Mouse (Mus musculus): ENCODE measurements around the gene Bckdk.
"Not testable (repeated sequence)": the region's sequence is repeated elsewhere in the genome, so short reads cannot be mapped to it uniquely, and the experiment has no call there.

The Bckdk gene

DNA sequence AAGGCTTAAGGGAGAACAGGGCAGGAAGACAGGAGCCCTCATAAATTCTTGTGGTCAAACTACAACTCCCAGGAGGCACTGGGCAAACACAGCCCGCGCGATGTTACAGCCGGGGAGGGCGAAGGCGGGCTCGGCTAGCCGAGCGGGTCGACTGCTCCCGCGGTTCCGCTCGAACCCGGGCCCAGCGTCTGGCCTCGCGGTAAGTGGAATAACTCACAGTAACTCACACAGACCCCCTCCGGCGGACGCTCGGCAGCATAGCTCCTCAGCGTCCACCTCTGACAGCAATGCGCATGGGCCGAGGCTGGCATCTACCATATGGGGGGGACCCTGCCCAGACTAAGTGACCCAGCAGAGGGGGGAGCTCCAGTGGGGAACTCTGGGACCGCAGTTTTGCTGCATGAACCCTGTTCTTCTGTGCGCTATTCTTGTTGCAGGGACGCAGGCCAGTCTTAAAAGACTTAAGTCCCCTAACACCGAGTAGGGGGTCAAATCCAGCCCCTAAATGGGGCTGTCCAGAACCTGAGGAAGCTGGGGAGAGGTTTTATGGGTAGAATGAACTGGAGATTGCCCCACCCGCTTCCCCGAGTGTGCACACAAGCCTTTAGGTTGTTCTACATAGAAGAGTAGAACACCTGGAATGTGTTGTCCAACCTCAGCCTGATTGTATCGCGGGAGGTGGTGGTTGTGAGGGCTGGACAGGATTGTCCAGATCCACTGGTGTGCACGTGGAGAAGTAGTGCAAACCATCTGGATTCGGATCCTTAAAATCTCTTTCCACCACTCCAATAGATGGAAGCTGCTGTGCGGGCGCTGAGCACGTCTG lies at the start of gene Bckdk:
Bckdk (plus strand) TSS at position 112 of the 826 bp plus-strand sequence.
- peak; percentile 86 to 88 for DNase-seq

DNA sequence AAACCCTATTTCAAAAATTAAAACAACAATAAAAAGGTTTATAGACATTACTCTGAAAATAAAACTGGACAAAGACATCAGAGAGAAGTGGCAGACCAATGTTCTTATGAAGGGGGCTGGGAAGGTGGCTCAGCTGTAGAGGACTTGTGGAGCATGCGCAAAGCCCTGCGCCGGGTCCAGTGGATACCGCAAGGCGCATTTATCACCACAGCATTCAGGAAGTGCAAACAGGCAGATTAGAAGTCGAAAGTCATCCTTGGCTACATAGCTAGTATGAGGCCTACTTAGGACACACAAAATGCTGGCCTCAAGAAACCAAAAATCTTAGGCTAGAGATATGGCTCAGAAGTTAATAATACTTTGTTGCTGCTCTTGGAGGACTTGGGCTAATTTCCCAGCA lies 45.6 kb upstream of the Bckdk start:
- no peak for DNase-seq

DNA sequence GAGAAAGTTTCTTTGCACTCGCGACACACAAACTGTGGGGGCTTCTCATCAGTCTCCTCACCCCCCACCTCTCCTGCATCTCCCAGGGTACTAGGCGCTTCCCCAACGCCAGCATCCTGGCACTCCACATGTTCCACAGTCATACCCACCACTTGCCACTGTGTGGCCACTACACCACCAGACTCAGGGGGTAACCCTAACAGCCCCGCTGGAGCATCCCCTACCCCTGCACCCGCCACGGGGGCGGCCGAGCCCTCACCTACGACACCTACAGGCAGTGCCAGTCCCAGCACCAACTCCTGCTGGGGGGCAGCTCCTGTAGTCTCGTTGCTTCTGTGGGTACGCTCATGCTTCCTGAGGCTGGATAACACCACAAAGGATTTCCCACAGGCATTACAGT lies 37.4 kb upstream of the Bckdk start:
- DNase-seq, result no peak

DNA sequence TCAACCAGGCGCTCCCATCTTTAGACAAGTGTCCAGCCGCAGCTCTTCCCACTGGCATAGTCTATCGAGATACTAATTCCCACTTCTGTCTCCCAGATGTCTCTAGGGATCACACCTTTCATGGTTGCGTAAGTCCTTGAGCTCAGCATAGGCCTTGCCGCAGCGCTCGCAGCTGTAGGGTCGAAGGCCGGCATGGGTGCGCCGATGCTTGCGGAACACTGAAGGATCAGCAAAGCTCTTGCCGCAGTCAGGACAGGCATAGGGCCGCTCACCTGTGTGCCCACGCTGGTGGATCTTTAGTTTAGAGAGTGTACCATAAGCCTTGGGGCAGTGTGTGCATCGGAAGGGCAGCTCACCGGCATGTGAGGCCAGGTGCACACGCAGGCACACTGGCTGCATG lies 36.2 kb upstream of the Bckdk start:
- no peak for DNase-seq

DNA sequence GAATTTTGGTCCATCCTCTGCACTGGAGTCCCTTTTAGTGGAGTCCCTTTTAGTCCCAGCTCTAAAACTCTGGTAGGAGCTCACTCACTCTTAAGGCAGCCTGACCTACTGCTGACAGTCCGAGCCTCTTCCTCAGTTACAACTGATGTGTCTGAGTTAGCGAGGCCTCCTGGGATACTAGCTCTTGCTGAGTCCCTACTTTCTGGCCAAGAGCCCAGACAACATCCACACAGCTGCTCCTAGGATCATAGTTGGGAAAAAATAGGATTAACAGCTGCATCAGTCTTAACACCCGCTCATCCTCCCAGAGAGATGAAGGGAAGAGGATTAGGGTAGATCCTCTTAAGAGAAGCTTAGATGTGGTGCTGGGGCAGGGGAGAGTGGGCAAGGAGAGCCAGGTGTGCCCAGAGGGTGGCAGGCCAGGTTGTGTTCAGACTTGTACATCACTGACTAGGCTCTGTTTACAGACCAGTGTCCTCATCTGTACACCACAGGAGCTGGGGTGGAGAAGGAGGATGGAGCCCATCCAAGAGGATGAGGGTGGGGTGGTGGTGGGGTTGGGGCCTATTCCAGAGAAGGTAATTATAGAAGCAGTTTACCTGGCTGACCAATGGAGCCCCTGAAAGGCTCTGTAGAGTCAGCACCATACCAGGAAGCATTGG lies 34.6 kb upstream of the Bckdk start:
- DNase-seq, result no peak

DNA sequence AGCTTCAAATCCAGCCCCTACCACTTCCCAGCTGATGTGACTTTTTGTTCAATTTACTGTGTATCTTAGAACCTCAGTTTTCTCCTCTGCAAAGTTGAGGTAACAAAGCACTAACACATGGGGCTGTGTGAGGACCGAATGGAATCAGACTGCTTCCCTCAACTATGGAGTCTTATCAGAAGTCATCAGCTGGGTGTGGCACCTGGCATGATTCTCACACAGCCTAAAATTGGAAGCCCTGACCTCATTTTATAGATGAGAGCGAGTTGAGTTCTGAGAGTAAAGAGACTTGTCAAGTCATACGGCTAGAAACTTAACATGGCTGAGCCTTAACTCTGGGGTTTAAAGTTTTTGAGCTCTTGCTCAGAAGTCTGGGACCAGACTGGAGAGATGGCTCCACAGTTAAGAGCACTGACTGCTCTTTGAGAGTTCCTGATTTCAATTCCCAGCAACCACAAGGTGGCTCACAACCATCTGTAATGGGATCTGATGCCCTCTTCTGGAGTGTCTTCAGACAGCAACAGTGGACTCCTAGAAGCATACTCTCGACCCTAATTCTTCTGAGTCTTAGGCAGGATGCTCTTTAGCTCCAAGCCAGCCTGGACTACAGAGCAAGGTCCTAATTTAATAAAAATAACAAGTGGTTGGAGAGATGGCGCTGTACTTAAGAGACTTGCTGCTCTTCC lies 33.6 kb upstream of the Bckdk start:
- no peak for DNase-seq

DNA sequence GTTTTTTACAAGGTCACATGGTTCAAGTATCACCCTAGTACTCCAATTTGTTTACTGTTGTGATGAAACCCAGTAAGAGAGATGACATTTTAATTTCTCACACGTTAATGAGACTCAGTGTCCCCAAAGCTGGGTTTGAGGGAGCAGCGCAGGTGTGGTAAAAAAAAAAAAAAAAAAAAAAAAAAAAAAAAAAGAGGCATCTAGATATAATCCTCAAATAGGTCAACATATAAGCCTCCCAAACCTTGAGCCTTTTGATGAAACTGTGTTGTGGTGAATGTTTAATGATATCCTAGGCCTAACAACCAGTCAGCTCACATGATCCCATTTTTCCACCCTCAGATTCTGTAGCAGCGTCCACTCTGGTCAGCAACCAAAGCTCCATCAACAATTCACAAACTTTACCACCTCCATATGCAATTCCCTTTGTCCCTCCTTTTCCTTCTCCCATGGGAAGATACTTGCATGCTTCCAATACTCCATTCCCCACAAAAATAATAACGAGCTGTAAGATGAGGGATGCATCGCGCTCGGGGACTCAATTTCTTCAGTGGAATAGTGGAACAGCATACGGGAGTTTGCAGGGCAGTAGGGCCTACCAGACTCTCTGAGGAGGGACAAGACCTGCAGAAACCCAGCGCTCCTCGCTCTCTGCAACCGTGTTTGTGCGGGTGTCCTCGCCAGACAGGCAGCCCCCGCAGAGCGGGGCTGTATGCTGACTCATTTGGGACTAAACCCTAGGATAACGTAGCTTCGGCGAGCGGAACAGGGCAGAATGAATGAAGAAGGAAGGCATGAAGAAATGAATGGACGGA lies 28.9 kb upstream of the Bckdk start:
- no peak for DNase-seq

DNA sequence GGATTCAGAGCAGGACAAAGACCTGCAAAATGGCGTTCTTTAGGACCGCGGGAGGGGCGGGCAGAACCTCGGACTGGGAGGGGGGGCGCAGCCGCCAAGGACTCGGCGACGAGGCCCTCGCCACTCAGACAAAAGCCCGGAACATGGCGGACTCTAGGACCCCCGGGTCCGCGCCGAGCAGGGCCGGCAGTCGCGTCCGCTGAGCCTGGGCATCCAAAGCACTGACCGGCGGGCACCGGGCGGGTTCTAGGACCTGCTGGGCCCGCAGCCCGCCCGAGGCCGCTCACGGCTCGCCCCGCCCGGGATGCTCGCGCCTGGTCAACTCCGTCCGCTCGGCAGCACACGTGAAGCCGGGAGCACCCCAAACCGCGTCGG lies 28.3 kb upstream of the Bckdk start:
- peak; percentile 97 to 99 for DNase-seq

DNA sequence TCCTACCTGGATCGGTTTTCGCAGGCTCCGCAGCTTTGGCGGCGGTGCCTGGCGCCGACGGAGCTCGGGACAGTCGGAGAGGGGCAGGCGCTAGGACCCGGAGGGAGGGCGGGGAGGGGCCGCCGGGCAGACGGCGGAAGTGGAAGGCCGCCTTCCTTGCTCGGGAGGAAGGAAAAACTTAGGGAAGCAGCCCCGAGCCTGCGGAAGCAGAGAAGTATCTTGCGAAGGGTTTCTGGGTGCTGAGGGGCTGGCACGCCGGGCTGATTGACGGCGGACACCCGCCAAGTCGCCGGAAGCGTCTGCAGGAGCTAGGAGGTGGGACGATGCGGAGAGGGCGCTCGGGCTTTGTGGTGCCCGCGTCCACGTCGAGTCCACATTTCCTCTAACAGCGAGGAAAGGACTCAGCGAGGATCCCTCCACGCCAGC lies 27.8 kb upstream of the Bckdk start, which contains the start of gene Zfp646:
Zfp646 (plus strand) TSS at position 181 of the 426 bp plus-strand sequence.
- peak; percentile 88 to 89 for DNase-seq

DNA sequence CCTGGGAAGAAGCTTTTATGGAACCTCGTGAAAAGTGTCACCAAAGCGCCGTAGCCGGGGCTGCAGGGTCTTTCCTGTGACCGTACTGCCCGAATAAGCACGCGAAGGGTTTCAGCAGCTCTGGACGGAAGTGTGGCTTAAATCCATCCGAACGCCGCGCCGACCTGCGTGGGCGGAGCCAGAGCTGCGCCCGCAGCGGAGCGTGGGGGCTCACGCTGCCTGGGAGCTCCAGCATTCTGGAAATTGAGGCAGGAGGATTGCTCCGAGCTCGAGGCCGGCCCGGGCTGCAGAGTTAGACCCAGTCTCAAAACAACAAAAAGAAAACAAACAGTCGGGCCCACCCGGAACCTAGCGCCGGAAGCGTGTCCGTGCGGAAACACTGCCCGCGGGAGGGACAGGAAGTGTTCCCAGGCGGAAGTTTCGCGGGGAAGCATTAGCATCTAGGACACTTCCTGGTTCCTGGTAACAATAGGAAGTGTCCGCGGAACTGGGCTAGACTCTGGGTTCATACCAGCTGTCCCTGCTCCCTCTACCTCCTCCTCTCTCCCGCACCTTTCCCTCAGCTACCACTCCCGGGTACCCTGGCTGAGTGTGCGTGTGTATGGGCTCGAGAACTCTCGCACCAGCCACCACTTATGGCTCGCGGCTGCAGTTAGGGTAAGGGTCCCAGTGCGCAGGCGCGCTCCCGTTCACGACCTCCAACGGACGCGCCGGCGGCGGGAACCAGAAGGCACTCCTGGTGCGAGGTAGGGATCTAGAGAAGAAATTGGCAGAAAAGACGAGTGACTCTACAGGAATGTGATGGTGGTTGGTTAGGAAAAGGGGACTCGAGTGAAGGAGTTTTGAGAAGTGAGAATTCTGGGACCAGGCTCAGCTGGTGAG lies 27.2 kb upstream of the Bckdk start, which contains the start of gene Zfp668:
Zfp668 (minus strand) TSS at position 362 of the 882 bp plus-strand sequence.
- peak; percentile 94 to 95 for DNase-seq

DNA sequence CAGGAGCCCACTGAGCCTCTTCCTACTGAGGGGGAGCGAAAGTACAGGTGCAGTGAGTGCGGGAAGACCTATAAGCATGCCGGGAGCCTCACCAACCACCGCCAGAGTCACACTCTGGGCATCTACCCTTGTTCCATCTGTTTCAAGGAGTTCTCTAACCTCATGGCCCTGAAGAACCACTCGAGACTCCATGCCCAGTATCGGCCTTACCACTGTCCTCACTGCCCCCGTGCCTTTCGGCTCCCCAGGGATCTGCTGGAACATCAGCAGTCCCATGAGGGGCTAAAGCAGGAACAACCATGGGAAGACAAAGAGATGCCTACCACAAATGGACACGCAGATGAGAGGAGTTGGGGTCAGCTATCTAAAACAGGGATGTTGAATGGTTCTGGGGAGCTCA lies 24.6 kb upstream of the Bckdk start:
- no peak for DNase-seq

DNA sequence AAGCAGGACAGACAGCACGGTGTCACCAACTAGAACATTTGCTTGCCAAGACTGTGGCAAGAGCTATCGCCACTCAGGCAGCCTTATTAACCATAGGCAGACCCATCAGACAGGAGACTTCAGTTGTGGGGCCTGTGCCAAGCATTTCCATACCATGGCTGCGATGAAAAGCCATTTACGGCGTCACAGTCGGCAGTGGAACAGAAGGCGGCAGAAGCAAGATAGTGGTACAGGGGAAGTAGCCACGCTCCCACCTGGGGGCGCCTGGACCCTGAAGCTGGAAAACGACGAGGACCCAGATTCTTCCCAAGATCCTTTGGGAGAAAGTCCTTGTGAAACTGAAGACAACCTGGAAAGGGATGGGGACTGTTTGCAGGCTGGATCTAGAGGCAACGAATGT lies 23.5 kb upstream of the Bckdk start:
- no peak for DNase-seq

DNA sequence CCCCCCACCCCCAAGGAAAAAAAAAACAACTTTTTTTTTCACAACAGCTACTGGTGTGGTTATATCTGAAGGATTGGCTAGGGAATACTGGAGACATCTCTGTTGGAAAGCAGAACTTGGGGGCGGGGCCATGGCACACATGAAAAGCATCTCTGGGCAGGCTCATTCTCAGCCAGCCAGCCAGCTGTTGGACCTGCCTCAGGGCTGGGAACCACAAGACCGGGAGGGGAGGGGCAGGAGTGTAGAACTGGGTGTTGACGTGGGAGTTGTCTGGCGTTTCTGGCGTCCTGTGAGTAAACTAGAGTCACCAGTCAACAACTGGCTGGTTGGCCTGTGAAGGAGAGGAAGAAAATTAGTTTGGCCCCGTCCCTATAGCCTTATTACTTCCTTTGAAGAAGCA lies 17.9 kb upstream of the Bckdk start:
- peak; percentile 33 to 40 for DNase-seq

DNA sequence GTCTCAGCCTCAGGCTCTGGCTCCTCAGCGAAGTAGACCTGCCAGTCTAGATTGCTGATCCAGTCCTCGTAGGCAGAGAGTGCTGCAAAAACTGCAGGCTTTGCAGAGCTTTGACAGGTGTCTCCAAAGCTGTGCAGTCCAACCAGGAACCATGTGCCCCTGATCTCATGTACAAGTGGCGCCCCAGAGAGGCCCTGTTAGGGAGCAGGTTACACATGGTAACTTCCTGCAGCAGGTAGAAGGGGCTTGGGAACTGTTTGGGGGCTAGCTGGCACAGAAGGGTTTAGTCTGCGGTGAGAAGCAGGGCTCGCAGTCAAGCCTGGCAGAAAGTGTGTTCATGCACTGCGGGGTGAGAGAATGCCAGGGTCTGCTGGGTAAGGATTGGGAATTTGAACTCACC lies 17.3 kb upstream of the Bckdk start:
- no peak for DNase-seq

DNA sequence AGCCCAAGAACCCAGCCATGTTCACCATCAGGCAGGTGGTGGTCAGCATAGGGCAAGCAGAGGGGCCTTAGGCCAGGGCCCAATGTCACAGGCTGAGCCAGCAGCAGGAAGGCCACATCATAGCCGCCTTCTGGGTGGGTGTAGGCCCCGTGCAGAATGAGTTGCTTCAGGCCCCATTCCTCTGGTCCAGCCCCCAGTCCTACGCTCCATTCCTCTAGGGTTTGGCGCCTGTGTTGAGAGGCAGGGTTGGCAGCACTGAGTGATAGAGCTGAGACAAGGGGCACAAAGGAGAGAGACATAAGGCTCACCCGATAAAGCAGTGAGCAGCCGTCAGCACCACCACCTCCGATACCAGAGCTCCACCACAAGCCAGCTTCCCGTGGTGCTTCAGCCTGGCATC lies 16.7 kb upstream of the Bckdk start:
- DNase-seq, result no peak

DNA sequence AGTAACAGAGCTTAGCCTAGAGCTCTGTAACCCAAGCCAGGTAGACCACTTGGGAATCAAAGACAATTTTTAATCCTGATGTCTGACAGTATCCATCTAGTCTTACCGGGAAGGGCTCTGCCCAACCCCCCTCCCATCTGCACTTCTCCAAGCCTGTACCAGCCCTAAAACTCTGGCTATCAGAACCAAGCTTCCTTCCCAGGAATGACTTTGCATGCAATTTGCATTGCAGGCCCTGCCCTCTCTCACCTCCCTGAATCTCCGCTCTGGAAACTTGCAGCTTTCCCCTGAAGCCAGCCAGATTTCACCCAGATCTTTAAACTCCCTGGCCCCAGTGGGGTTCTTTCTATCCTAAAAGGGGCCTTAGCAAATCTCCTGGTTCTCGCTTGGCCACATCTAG lies 16.1 kb upstream of the Bckdk start:
- DNase-seq, result no peak

DNA sequence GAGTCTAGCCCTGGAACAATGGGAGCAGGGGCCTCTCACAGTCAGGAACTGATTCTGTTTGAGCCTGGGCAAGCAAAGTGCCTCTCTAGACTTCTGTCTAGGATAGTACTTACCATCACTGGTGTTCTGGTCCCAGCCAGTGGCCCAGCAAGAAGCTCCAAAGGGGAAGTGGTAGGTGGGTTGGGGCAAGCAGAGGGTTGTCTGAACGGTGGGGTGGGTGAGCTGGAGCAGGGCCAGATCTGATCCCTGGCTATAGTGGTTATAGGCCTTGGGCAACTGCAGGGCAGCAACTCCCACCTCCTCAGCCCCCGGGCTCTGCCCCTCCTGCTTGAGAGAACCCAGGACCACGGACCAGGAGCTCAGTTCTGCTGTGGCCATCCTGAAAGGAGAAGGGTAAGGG lies 15.1 kb upstream of the Bckdk start:
- DNase-seq, result no peak

DNA sequence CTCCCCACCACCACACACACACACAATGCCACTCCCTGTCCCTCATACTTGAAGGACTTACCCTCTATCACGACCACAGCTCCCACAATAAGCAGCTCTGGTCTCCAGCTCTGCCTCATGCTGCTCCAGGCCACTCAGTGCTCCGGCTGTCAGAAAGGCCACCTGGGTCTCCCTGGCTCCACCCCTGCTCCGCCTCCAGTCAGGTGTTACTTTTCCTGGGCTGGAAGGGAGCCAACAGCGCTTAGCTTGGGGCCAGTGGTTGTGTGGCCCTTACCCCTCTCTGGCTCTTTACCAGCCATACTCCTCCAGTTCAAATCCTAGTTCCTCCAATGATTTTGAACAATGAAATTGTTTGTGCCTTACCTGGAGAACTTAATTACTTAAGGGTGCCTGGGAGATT lies 13.1 kb upstream of the Bckdk start, which contains the start of gene Prss53:
Prss53 (minus strand) TSS at position 173 of the 400 bp plus-strand sequence.
- no peak for DNase-seq

DNA sequence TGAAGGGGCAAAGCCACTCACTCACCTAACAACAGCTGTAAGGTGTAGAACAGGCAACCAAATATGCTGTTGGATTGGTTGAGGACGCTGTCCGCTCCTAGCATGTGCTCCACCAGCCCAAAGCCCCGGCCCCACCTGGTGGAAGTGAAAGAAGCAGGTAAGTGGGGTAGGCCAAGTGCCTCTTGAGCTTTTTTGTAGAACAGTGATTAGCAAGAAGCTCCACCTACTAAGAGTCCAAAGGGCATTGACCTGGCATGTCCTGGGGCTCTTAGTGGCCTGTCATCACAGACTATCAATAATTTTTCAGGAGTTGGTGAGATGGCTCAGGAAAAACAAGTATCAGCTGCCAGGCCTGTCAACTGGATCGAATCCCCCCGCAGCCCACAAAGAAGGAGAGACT lies 9.4 kb upstream of the Bckdk start:
- DNase-seq, result no peak

DNA sequence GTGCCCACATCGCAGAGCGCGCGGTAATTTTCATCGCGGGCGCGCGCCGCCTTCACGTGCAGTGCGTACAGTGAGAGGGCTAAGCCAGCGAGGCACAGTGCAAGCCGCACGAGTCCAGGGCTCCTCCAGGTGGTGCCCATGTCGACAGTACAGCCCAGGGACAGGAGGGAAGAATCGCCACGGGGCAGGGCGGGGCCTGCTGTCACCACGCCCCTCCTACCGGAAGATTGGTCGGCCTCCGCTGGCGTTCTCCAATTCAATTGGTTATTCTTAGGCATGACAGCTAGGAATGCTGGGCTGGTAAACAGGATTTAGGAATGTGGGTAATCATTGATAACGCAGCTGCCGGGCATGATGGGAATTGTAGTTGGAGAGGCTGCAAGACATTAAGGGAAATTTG lies 8.4 kb upstream of the Bckdk start, which contains the start of the genes Gm21974 and Vkorc1:
Gm21974 (minus strand) TSS at position 13 of the 400 bp plus-strand sequence.
Vkorc1 (minus strand) TSS at position 176 of the 400 bp plus-strand sequence.
- peak; percentile 97 to 98 for DNase-seq

DNA sequence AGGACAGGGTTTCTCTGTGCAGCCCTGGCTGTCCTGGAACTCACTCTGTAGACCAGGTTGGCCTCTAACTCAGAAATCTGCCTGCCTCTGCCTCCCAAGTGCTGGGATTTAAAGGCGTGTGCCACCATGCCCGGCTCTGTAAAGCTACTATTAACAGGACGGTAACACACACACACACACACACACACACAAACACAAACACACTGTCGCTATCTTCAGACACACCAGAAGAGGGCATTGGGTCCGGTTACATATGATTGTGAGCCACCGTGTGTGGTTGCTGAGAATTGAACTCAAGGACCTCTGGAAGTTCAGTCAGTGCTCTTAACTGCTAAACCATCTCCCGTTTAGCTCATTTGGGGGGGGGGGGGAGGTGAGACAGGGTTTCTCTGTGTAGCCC lies 8.0 kb upstream of the Bckdk start:
- not testable (repeated sequence) for DNase-seq
